Mouse (Mus musculus) lung, adult 2 months (tissue): Measurements from ENCODE around the gene Sox15.
A peak's percentile ranks its signal among the peaks of the same experiment; 100 is the strongest.

Source experiments
- CTCF ChIP-seq: fragments of 200-500 bp; IDR thresholded peaks from 2 replicates; pipeline ENCODE4 v1.5.1; 2011; ENCODE audit warnings: mild to moderate bottlenecking, low read length, control low read depth; ENCODE audit not compliant: insufficient read depth
- POLR2A ChIP-seq: fragments of 200-500 bp; IDR thresholded peaks from 2 replicates; pipeline ENCODE4 v1.6.1; 2011; ENCODE audit warnings: low read depth, mild to moderate bottlenecking, control low read depth, low read length, borderline replicate concordance; ENCODE audit errors: extremely low read depth

DNA sequence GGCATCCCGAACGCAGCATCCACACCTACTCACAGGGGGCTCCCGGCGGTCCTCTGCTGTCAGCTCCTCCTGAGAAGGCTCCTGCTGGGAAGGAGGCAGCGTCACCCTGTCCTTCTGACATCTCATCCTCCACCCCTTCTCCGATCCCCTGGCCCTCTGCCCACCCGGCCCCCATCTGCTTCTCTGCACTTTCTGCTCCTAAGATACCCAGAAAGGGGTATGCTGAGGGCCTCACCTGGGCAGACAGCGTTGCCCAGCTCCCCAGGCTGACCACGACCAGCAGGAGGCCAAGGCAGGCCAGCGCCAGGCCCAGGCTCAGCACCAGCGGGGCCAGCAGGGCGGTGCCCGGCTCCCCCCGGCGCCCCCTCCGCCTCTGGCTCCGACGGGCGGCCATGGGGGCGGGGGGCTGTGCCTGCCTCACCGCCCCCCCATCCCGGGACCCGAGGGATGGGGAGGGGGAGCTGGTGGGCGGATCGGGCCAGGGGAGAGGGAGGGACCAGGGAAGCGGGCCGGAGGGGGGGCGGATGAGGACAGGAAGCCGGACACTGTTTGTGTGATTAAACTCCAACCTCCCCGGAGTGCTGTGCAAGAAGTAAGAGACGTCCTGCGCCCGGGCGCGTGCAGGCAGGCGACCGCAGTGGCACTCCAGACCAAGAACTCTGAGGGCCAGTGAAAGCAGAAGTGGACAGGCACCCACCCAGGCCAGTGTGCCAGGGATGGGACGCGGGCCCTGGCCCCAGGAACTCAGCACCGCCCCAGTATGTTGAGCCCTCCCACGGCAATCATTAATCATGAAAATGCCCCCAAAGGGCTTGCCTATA is 40.5 kb downstream of the Sox15 start, which contains the start of the genes Tnfsf12 and Tnfsfm13:
- TF ChIP-seq CTCF (0 out of 2 replicates have a peak, but pooled peaks have one; percentile 8), POLR2A (peak; percentile 88)
